Mouse (Mus musculus) cerebellum, adult 2 months (tissue): ENCODE measurements around the gene Phox2a.

Experiments used
- CTCF ChIP-seq: fragments of 200-500 bp; IDR thresholded peaks from 2 replicates; pipeline ENCODE4 v1.5.1; 2011; ENCODE audit warnings: low read depth, mild to moderate bottlenecking, control low read depth, low read length, moderate library complexity, borderline replicate concordance; ENCODE audit not compliant: insufficient read depth
- POLR2A ChIP-seq: fragments of 200-500 bp; IDR thresholded peaks from 2 replicates; pipeline ENCODE4 v1.6.1; 2011; ENCODE audit warnings: low read length, control low read depth, borderline replicate concordance; ENCODE audit not compliant: insufficient read depth

GRCm38 (mm10) chr7:101867482-101867881 is 49.4 kb downstream of the Phox2a start:
- TF ChIP-seq CTCF (no peak), POLR2A (no peak)
